Mouse (Mus musculus) cortical plate, adult 2 months (tissue): ENCODE measurements around the gene Nrxn1.

Experiments
- CTCF ChIP-seq: fragments of 200-500 bp; IDR thresholded peaks from 2 replicates; pipeline ENCODE4 v1.5.1; 2011; ENCODE audit warnings: mild to moderate bottlenecking, control low read depth, low read length; ENCODE audit not compliant: insufficient read depth; ENCODE audit errors: extremely low read depth
- POLR2A ChIP-seq: fragments of 200-500 bp; IDR thresholded peaks from 2 replicates; pipeline ENCODE4 v1.6.1; 2011; ENCODE audit warnings: mild to moderate bottlenecking, low read length, control low read depth; ENCODE audit not compliant: insufficient read depth; ENCODE audit errors: extremely low read depth

DNA sequence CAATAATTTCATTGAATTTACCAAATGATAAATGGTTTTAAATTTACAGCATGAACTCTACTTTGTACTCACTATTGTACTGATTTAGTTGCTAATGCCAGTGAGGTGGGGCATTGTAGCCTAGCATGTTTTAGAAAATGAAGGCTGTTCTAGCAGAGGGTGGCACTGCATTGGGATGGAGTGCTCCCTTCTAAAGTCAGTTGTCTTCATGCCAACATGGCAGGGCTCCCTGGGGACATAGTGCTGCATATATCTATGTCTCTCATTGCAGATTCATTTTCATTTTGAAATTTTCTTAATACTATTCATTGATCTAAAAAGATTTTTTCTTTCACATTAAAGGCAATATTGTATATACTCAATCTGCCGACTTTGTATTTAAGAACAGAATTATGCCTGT, 700.1 kb downstream of the Nrxn1 start:
- TF ChIP-seq CTCF = no peak
- no peak for TF ChIP-seq POLR2A
